Mouse (Mus musculus) embryonic facial prominence, embryonic 12.5 days (tissue): ENCODE measurements around the gene 4930572O03Rik. TPM values are rescaled to one million over a fixed set of nuclear protein-coding genes. Genes with fewer than 3 reads are reported as not detected.
A peak's percentile ranks its signal among the peaks of the same experiment; 100 is the strongest.
"Not testable (repeated sequence)": the region's sequence is repeated elsewhere in the genome, so short reads cannot be mapped to it uniquely, and the experiment has no call there.

Experiments used
- ATAC-seq: fragments of 200-750 bp; cut with Nextera tagmentation; 2 replicates; pipeline ENCODE4 v1.8.0; 2017; ENCODE audit not compliant: insufficient number of reproducible peaks, insufficient read depth, low FRiP score, low TSS enrichment
- H3K27ac ChIP-seq: fragments of 300-500 bp; sonication (generic); 2 replicates; pipeline ENCODE4 v1.5.1; 2016; ENCODE audit warnings: mild to moderate bottlenecking
- H3K27me3 ChIP-seq: fragments of 300-500 bp; sonication (generic); 2 replicates; pipeline ENCODE4 v1.6.1; 2016; ENCODE audit warnings: mild to moderate bottlenecking, moderate library complexity
- H3K36me3 ChIP-seq: fragments of 300-500 bp; sonication (generic); 2 replicates; pipeline ENCODE4 v1.6.1; 2016; ENCODE audit warnings: mild to moderate bottlenecking
- H3K4me1 ChIP-seq: fragments of 300-500 bp; sonication (generic); 2 replicates; pipeline ENCODE4 v1.6.1; 2016
- H3K4me2 ChIP-seq: fragments of 300-500 bp; sonication (generic); replicated peaks from 2 replicates; pipeline ENCODE4 v1.6.1; 2016; ENCODE audit warnings: mild to moderate bottlenecking, moderate library complexity
- H3K4me3 ChIP-seq: fragments of 300-500 bp; sonication (generic); 2 replicates; pipeline ENCODE4 v1.5.1; 2016; ENCODE audit warnings: mild to moderate bottlenecking
- H3K9ac ChIP-seq: fragments of 300-500 bp; sonication (generic); 2 replicates; pipeline ENCODE4 v1.6.1; 2016; ENCODE audit warnings: mild to moderate bottlenecking, moderate library complexity
- H3K9me3 ChIP-seq: fragments of 300-500 bp; sonication (generic); 2 replicates; pipeline ENCODE4 v1.6.1; 2016; ENCODE audit warnings: mild to moderate bottlenecking, moderate library complexity
- WGBS: fragments of 180-500 bp; shearing (Covaris S2); methylation state at CpG from one replicate; pipeline ENCODE4 v1.1.7; 2016; 5-methylcytosine and 5-hydroxymethylcytosine counted together
- polyA plus RNA-seq: library from polyadenylated mRNA; unstranded; fragments of >200 nt; fragmentation: Nextera tagmentation; extraction: Ambion mirVana; gene quantifications from 2 replicates; pipeline ENCODE4 v1.2.1, GENCODE M21; 2016

The 4930572O03Rik gene
- not detected in 2 replicates for polyA plus RNA-seq

- H3K9me3 ChIP-seq, H3K4me3 ChIP-seq, H3K36me3 ChIP-seq, H3K4me1 ChIP-seq, H3K27me3 ChIP-seq, H3K4me2 ChIP-seq, H3K27ac ChIP-seq, H3K9ac ChIP-seq, ATAC-seq: not testable (repeated sequence)
- 69% methylated on average over 1 of the region's 1 CpGs for WGBS
Measured at GRCm38 (mm10) chr5:15656959-15657358, at the start of gene 4930572O03Rik. Gene 4930572O03Rik (minus strand): TSS chr5:15657059.

GRCm38 (mm10) chr5:15702891-15703290 lies 46.0 kb upstream of the 4930572O03Rik start:
- ATAC-seq, H3K4me2 ChIP-seq, H3K9me3 ChIP-seq, H3K9ac ChIP-seq, H3K4me3 ChIP-seq, H3K27me3 ChIP-seq, H3K36me3 ChIP-seq, H3K4me1 ChIP-seq, H3K27ac ChIP-seq: not testable (repeated sequence)
- WGBS = 23% methylated on average over 5 of the region's 5 CpGs

GRCm38 (mm10) chr5:15697719-15698118 lies 40.9 kb upstream of the 4930572O03Rik start:
- H3K4me3 ChIP-seq, ATAC-seq, H3K9me3 ChIP-seq, H3K36me3 ChIP-seq, H3K4me2 ChIP-seq, H3K27me3 ChIP-seq, H3K27ac ChIP-seq, H3K4me1 ChIP-seq, H3K9ac ChIP-seq: not testable (repeated sequence)
- WGBS = 42% methylated on average over 2 of the region's 2 CpGs

GRCm38 (mm10) chr5:15691849-15692248 lies 35.0 kb upstream of the 4930572O03Rik start:
- H3K4me1 ChIP-seq, ATAC-seq, H3K9ac ChIP-seq, H3K4me3 ChIP-seq, H3K36me3 ChIP-seq, H3K27me3 ChIP-seq, H3K27ac ChIP-seq, H3K9me3 ChIP-seq, H3K4me2 ChIP-seq: not testable (repeated sequence)
- WGBS = 77% methylated on average over 4 of the region's 4 CpGs

GRCm38 (mm10) chr5:15690822-15691221 lies 34.0 kb upstream of the 4930572O03Rik start:
- WGBS = 69% methylated on average over 4 of the region's 4 CpGs

GRCm38 (mm10) chr5:15689659-15690213 lies 32.9 kb upstream of the 4930572O03Rik start:
- H3K9ac ChIP-seq, H3K4me2 ChIP-seq, H3K4me3 ChIP-seq, H3K36me3 ChIP-seq, H3K27me3 ChIP-seq, H3K4me1 ChIP-seq, H3K27ac ChIP-seq: not testable (repeated sequence)
- ATAC-seq = peak; percentile 88
- H3K9me3 ChIP-seq = peaks cover 12% of the 10 kb centered on the region; the same call in 1 of the 2 replicates
- 71% methylated on average over 6 of the region's 6 CpGs for WGBS

More at GRCm38 (mm10) chr5:15690822-15691221, 34.0 kb upstream of the 4930572O03Rik start:
- peaks cover 12% of the 10 kb centered on the region; the same call in 1 of the 2 replicates for H3K9me3 ChIP-seq
- not testable (repeated sequence) for H3K36me3 ChIP-seq, H3K4me2 ChIP-seq, H3K9ac ChIP-seq, ATAC-seq, H3K4me3 ChIP-seq, H3K4me1 ChIP-seq, H3K27ac ChIP-seq, H3K27me3 ChIP-seq

- ATAC-seq = peak; percentile 82
- not testable (repeated sequence) for H3K4me1 ChIP-seq, H3K27ac ChIP-seq, H3K27me3 ChIP-seq, H3K9ac ChIP-seq, H3K36me3 ChIP-seq, H3K4me3 ChIP-seq, H3K4me2 ChIP-seq
- H3K9me3 ChIP-seq = peaks cover 12% of the 10 kb centered on the region; the same call in 1 of the 2 replicates
- WGBS = 71% methylated on average over 4 of the region's 4 CpGs
Measured at GRCm38 (mm10) chr5:15688874-15689658, 32.2 kb upstream of the 4930572O03Rik start.

- not testable (repeated sequence) for H3K27ac ChIP-seq, H3K9ac ChIP-seq, H3K4me1 ChIP-seq, H3K27me3 ChIP-seq, H3K4me2 ChIP-seq, H3K36me3 ChIP-seq, H3K4me3 ChIP-seq
- WGBS = 81% methylated on average over 8 of the region's 10 CpGs
- peaks cover 11% of the 10 kb centered on the region for H3K9me3 ChIP-seq
- peak; percentile 75; the same call in 1 of the 2 replicates for ATAC-seq
Measured at GRCm38 (mm10) chr5:15681301-15682035, 24.6 kb upstream of the 4930572O03Rik start.

GRCm38 (mm10) chr5:15679980-15680949 lies 23.4 kb upstream of the 4930572O03Rik start:
- not testable (repeated sequence) for H3K27ac ChIP-seq, H3K9ac ChIP-seq, H3K36me3 ChIP-seq, H3K4me2 ChIP-seq, H3K4me1 ChIP-seq, H3K4me3 ChIP-seq, H3K27me3 ChIP-seq
- peaks cover 10% of the 10 kb centered on the region for H3K9me3 ChIP-seq
- 68% methylated on average over 13 of the region's 13 CpGs for WGBS
- ATAC-seq = peak; percentile 81

- not testable (repeated sequence) for H3K27me3 ChIP-seq, ATAC-seq, H3K4me1 ChIP-seq, H3K9ac ChIP-seq, H3K36me3 ChIP-seq, H3K4me2 ChIP-seq, H3K27ac ChIP-seq, H3K4me3 ChIP-seq
- H3K9me3 ChIP-seq = peaks cover 15% of the 10 kb centered on the region
- 70% methylated on average over 2 of the region's 2 CpGs for WGBS
Measured at GRCm38 (mm10) chr5:15678907-15679306, 22.0 kb upstream of the 4930572O03Rik start.

- H3K36me3 ChIP-seq, H3K4me2 ChIP-seq, H3K9ac ChIP-seq, H3K27ac ChIP-seq, H3K4me3 ChIP-seq, H3K4me1 ChIP-seq, H3K27me3 ChIP-seq: not testable (repeated sequence)
- peaks cover 20% of the 10 kb centered on the region for H3K9me3 ChIP-seq
- ATAC-seq = peak; percentile 80; the same call in 1 of the 2 replicates
- whole genome bisulfite sequencing = 88% methylated on average over 4 of the region's 4 CpGs
Measured at GRCm38 (mm10) chr5:15677750-15678149, 20.9 kb upstream of the 4930572O03Rik start.
